Mouse (Mus musculus): Measurements from ENCODE around the gene Ugcg.

GRCm38 (mm10) chr4:59185671-59186070, 3.4 kb upstream of the Ugcg start:
- TF ChIP-seq POLR2A (IDR thresholded peaks at IDR 0.05; ENCODE audit: control insufficient read depth, extremely low read depth, insufficient read depth, low read length, poor library complexity), result no peak
- no peak for TF ChIP-seq CTCF (IDR thresholded peaks at IDR 0.05; ENCODE audit: borderline replicate concordance, control insufficient read depth, extremely low read depth, insufficient read depth, low read length, poor library complexity)

All from thymus, adult 2 months (tissue).